Mouse (Mus musculus): ENCODE measurements around the gene Gm20820. TPM values are rescaled to one million over a fixed set of nuclear protein-coding genes. Genes with fewer than 3 reads are reported as not detected.
"Not testable (repeated sequence)": the region's sequence is repeated elsewhere in the genome, so short reads cannot be mapped to it uniquely, and the experiment has no call there.

Gene Gm20820
- not detected in 2 replicates for total RNA-seq (2014; rRNA removed; ENCODE audit: low replicate concordance)
- not detected in 2 replicates for polyA plus RNA-seq (2015; fragmentation: Nextera tagmentation; extraction: Ambion mirVana)

GRCm38 (mm10) chrY:86061472-86061871, at the start of gene Gm20820:
Gene Gm20820 (plus strand): TSS chrY:86061772.
- H3K27ac ChIP-seq (ENCODE audit: low read depth); H3K9me3 ChIP-seq (replicated peaks; ENCODE audit: control insufficient read depth, low read length); H3K4me2 ChIP-seq (ENCODE audit: low read depth, low read length); ATAC-seq (ENCODE audit: insufficient read depth, low read depth); H3K4me3 ChIP-seq (ENCODE audit: low read depth, low read length); H3K4me1 ChIP-seq (ENCODE audit: control insufficient read depth, insufficient read depth); H3K36me3 ChIP-seq (replicated peaks; ENCODE audit: control insufficient read depth, insufficient read depth, low read length); H3K27me3 ChIP-seq (ENCODE audit: control insufficient read depth, insufficient read depth, low read length); DNase-seq (ENCODE audit: low spot score); H3K9ac ChIP-seq (replicated peaks; ENCODE audit: low read depth, low read length): not testable (repeated sequence)
- WGBS = no CpG with 5 or more reads among the region's 6 CpGs
